Comparison of ENCODE assay signal across 8 mouse cellular contexts in the genomic region with DNA sequence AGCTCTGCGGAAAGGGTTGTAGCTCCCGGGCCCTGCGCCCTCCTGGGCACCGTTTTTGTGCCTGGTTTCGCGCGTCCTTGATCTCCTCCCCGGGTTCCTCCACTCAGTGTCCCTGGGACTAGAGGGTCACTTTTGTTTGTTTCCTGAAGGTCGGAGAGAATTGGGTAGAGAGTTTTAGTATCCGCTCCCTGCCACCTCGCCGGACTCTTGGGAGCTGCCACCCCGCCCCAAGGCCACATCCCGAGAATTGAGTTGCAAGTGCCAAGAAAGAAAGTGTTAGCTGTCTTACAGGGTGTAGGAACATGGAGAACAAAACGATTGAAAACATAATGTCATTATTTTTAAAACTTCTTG. TPM values are rescaled to one million over a fixed set of nuclear protein-coding genes. Genes with fewer than 3 reads are reported as not detected.
A peak's percentile ranks its signal among the peaks of the same experiment; 100 is the strongest.
DNase-seq lines count a peak whose midpoint lies in the region; ATAC-seq and TF ChIP-seq lines count a peak whose summit lies in the region.

No protein-coding gene starts in this region.

- ATAC-seq in heart, embryonic 13.5 days (ENCODE audit: extremely low read depth, insufficient number of reproducible peaks, low FRiP score, low TSS enrichment) = no peak
- ATAC-seq in forebrain, embryonic 12.5 days (ENCODE audit: low FRiP score) = no peak
- ATAC-seq in liver, embryonic 15.5 days (ENCODE audit: insufficient read depth) = peak; percentile 3; the same call in 1 of the 2 replicates
- no peak for ATAC-seq in cerebellum, adult (ENCODE audit: insufficient number of reproducible peaks, low FRiP score, low TSS enrichment)

- H3K27ac ChIP-seq in heart, embryonic 13.5 days (replicated peaks) = peak overlapping the region; percentile 96
- H3K27ac ChIP-seq in ES-Bruce4 (ENCODE audit: insufficient read depth, low read length) = no peak overlapping the region
- H3K27ac ChIP-seq in forebrain, embryonic 12.5 days = peak overlapping the region; percentile 47; the same call in 1 of the 2 replicates
- peak overlapping the region; percentile 65 for H3K27ac ChIP-seq in liver, embryonic 15.5 days (replicated peaks)

- peak overlapping the region; percentile 83 for H3K4me2 ChIP-seq in heart, embryonic 13.5 days
- peak overlapping the region; percentile 60 for H3K4me2 ChIP-seq in forebrain, embryonic 12.5 days
- H3K4me2 ChIP-seq in liver, embryonic 15.5 days = peak overlapping the region; percentile 82

- no peak for TF ChIP-seq EP300 in ES-Bruce4 (IDR thresholded peaks at IDR 0.05; ENCODE audit: insufficient read depth, low read depth, low read length)

- H3K9ac ChIP-seq in heart, embryonic 13.5 days = peak overlapping the region; percentile 98
- peak overlapping the region; percentile 93 for H3K9ac ChIP-seq in ES-Bruce4 (ENCODE audit: low read depth, poor library complexity, severe bottlenecking)
- H3K9ac ChIP-seq in forebrain, embryonic 12.5 days = peak overlapping the region; percentile 74
- peak overlapping the region; percentile 76 for H3K9ac ChIP-seq in liver, embryonic 15.5 days

- under 1% methylated on average over 15 of the region's 15 CpGs for WGBS in heart, embryonic 13.5 days
- WGBS in forebrain, embryonic 12.5 days = under 1% methylated on average over 15 of the region's 15 CpGs
- under 1% methylated on average over 15 of the region's 15 CpGs for WGBS in liver, embryonic 15.5 days (ENCODE audit: insufficient replicate concordance)

- DNase-seq in heart, adult 8-10 months (ENCODE audit: low spot score) = no peak
- DNase-seq in embryo, embryonic 9.5 days (ENCODE audit: extremely low spot score) = no peak
- DNase-seq in cerebellum, postnatal 36 days = no peak

- H3K36me3 ChIP-seq in heart, embryonic 13.5 days = no peaks in the 10 kb centered on the region
- H3K36me3 ChIP-seq in ES-Bruce4 (ENCODE audit: control insufficient read depth, insufficient read depth, low read length, poor library complexity, severe bottlenecking) = no peaks in the 10 kb centered on the region
- H3K36me3 ChIP-seq in forebrain, embryonic 12.5 days (replicated peaks) = no peaks in the 10 kb centered on the region
- H3K36me3 ChIP-seq in liver, embryonic 15.5 days (replicated peaks) = no peaks in the 10 kb centered on the region

- TF ChIP-seq CTCF in ES-Bruce4 (IDR thresholded peaks at IDR 0.05; ENCODE audit: low read depth, low read length) = no peak

- no peaks in the 10 kb centered on the region for H3K9me3 ChIP-seq in heart, embryonic 13.5 days
- no peaks in the 10 kb centered on the region for H3K9me3 ChIP-seq in ES-Bruce4 (replicated peaks; ENCODE audit: control insufficient read depth, insufficient read depth, low read length, poor library complexity, severe bottlenecking)
- no peaks in the 10 kb centered on the region for H3K9me3 ChIP-seq in forebrain, embryonic 12.5 days
- H3K9me3 ChIP-seq in liver, embryonic 15.5 days (replicated peaks) = no peaks in the 10 kb centered on the region

- no peak for TF ChIP-seq POLR2A in ES-Bruce4 (IDR thresholded peaks at IDR 0.05; ENCODE audit: insufficient read depth, low read length)

- peaks cover 49% of the 10 kb centered on the region for H3K4me1 ChIP-seq in heart, embryonic 13.5 days
- no peaks in the 10 kb centered on the region for H3K4me1 ChIP-seq in ES-Bruce4 (ENCODE audit: control insufficient read depth, insufficient read depth, low read length)
- H3K4me1 ChIP-seq in forebrain, embryonic 12.5 days = peaks cover 16% of the 10 kb centered on the region
- H3K4me1 ChIP-seq in liver, embryonic 15.5 days (replicated peaks) = peaks cover 44% of the 10 kb centered on the region

- H3K27me3 ChIP-seq in heart, embryonic 13.5 days (replicated peaks) = no peaks in the 10 kb centered on the region
- no peaks in the 10 kb centered on the region for H3K27me3 ChIP-seq in ES-Bruce4 (ENCODE audit: control insufficient read depth, insufficient read depth, low read length, poor library complexity, severe bottlenecking)
- no peaks in the 10 kb centered on the region for H3K27me3 ChIP-seq in forebrain, embryonic 12.5 days
- no peaks in the 10 kb centered on the region for H3K27me3 ChIP-seq in liver, embryonic 15.5 days

- peak overlapping the region; percentile 99 for H3K4me3 ChIP-seq in heart, embryonic 13.5 days
- H3K4me3 ChIP-seq in ES-Bruce4 (ENCODE audit: low read depth, low read length) = peak overlapping the region; percentile 98
- H3K4me3 ChIP-seq in forebrain, embryonic 12.5 days (replicated peaks) = peak overlapping the region; percentile 82
- peak overlapping the region; percentile 91 for H3K4me3 ChIP-seq in liver, embryonic 15.5 days (replicated peaks)

RNA-seq across cellular contexts. Expression of a gene that starts 0.5 kb away (rescaled TPM):
- 409 and 427 TPM in 2 replicates for polyA plus RNA-seq in heart, embryonic 13.5 days (2015; fragmentation: Nextera tagmentation; extraction: Ambion mirVana)
- total RNA-seq in heart, adult 8-10 months (2022) = 100 to 1,000 TPM; 230 to 251 (median 234) TPM
- polyA plus RNA-seq in ES-Bruce4 (2011; ENCODE audit: insufficient read depth, insufficient read length, low read depth, missing spikeins) = 269 and 284 TPM in 2 replicates
- 192 and 207 TPM in 2 replicates for polyA plus RNA-seq in forebrain, embryonic 12.5 days (2016; fragmentation: Nextera tagmentation; extraction: Ambion mirVana)
- polyA plus RNA-seq in liver, embryonic 15.5 days (2015; fragmentation: Nextera tagmentation; extraction: Ambion mirVana) = 100 and 106 TPM in 2 replicates

RNA-seq across cellular contexts. Expression of a gene that starts 29.4 kb away (rescaled TPM):
- polyA plus RNA-seq in heart, embryonic 13.5 days (2015; fragmentation: Nextera tagmentation; extraction: Ambion mirVana) = 0.21 and 0.32 TPM in 2 replicates
- not detected for total RNA-seq in heart, adult 8-10 months (2022)
- not detected in 2 replicates for polyA plus RNA-seq in ES-Bruce4 (2011; ENCODE audit: insufficient read depth, insufficient read length, low read depth, missing spikeins)
- not detected in 2 replicates for polyA plus RNA-seq in forebrain, embryonic 12.5 days (2016; fragmentation: Nextera tagmentation; extraction: Ambion mirVana)
- not detected in 2 replicates for polyA plus RNA-seq in liver, embryonic 15.5 days (2015; fragmentation: Nextera tagmentation; extraction: Ambion mirVana)

RNA-seq across cellular contexts. Expression of a gene that starts 39.9 kb away (rescaled TPM):
- polyA plus RNA-seq in heart, embryonic 13.5 days (2015; fragmentation: Nextera tagmentation; extraction: Ambion mirVana) = 0.51 and 0.55 TPM in 2 replicates
- total RNA-seq in heart, adult 8-10 months (2022) = under 1 TPM in 2 of 4 experiments, not detected in 2; 0.22 to 0.79 TPM
- polyA plus RNA-seq in ES-Bruce4 (2011; ENCODE audit: insufficient read depth, insufficient read length, low read depth, missing spikeins) = not detected in 2 replicates
- polyA plus RNA-seq in forebrain, embryonic 12.5 days (2016; fragmentation: Nextera tagmentation; extraction: Ambion mirVana) = 0.23 and 0.37 TPM in 2 replicates
- polyA plus RNA-seq in liver, embryonic 15.5 days (2015; fragmentation: Nextera tagmentation; extraction: Ambion mirVana) = 0.03 TPM in 1 of 2 replicates, not detected in the other

RNA-seq across cellular contexts. Expression of a gene that starts 47.8 kb away (rescaled TPM):
- polyA plus RNA-seq in heart, embryonic 13.5 days (2015; fragmentation: Nextera tagmentation; extraction: Ambion mirVana) = 24.0 and 27.6 TPM in 2 replicates
- total RNA-seq in heart, adult 8-10 months (2022) = 1 to 10 TPM; 1.1 to 2.9 (median 2.5) TPM
- 22.7 and 28.4 TPM in 2 replicates for polyA plus RNA-seq in ES-Bruce4 (2011; ENCODE audit: insufficient read depth, insufficient read length, low read depth, missing spikeins)
- polyA plus RNA-seq in forebrain, embryonic 12.5 days (2016; fragmentation: Nextera tagmentation; extraction: Ambion mirVana) = 27.2 and 29.9 TPM in 2 replicates
- polyA plus RNA-seq in liver, embryonic 15.5 days (2015; fragmentation: Nextera tagmentation; extraction: Ambion mirVana) = 0.13 and 0.45 TPM in 2 replicates
